Mouse (Mus musculus) hindbrain, embryonic 15.5 days (tissue): ENCODE measurements at regions not wholly inside any gene's neighbourhood (a gene's known extent, or its start where the extent isn't known, plus 50 kb on each side); places are given as distances from the start of the nearest gene placed in this dataset.

Source experiments
- ATAC-seq: fragments of 200-750 bp; cut with Nextera tagmentation; 2 replicates; pipeline ENCODE4 v1.8.0; 2017; ENCODE audit warnings: low read depth, moderate number of reproducible peaks, moderate TSS enrichment; ENCODE audit not compliant: low FRiP score
- H3K27ac ChIP-seq: fragments of 300-500 bp; sonication (generic); replicated peaks from 2 replicates; pipeline ENCODE4 v1.5.1; 2015; ENCODE audit warnings: mild to moderate bottlenecking, inconsistent platforms
- H3K27me3 ChIP-seq: fragments of 300-500 bp; sonication (generic); 2 replicates; pipeline ENCODE4 v1.6.1; 2015; ENCODE audit warnings: control low read depth, inconsistent platforms
- H3K36me3 ChIP-seq: fragments of 300-500 bp; sonication (generic); 2 replicates; pipeline ENCODE4 v1.6.1; 2015; ENCODE audit warnings: control low read depth, inconsistent platforms
- H3K4me1 ChIP-seq: fragments of 300-500 bp; sonication (generic); replicated peaks from 2 replicates; pipeline ENCODE4 v1.6.1; 2015; ENCODE audit warnings: control low read depth, inconsistent platforms
- H3K4me2 ChIP-seq: fragments of 300-500 bp; sonication (generic); 2 replicates; pipeline ENCODE4 v1.6.1; 2015; ENCODE audit warnings: moderate library complexity, mild to moderate bottlenecking, inconsistent platforms
- H3K4me3 ChIP-seq: fragments of 300-500 bp; sonication (generic); 2 replicates; pipeline ENCODE4 v1.5.1; 2015; ENCODE audit warnings: mild to moderate bottlenecking, inconsistent platforms
- H3K9ac ChIP-seq: fragments of 300-500 bp; sonication (generic); 2 replicates; pipeline ENCODE4 v1.6.1; 2015; ENCODE audit warnings: inconsistent platforms
- H3K9me3 ChIP-seq: fragments of 300-500 bp; sonication (generic); 2 replicates; pipeline ENCODE4 v1.6.1; 2016; ENCODE audit warnings: control low read depth, inconsistent platforms
- WGBS: fragments of 180-500 bp; shearing (Covaris S2); methylation state at CpG from one replicate; pipeline ENCODE4 v1.1.7; 2015; 5-methylcytosine and 5-hydroxymethylcytosine counted together

DNA sequence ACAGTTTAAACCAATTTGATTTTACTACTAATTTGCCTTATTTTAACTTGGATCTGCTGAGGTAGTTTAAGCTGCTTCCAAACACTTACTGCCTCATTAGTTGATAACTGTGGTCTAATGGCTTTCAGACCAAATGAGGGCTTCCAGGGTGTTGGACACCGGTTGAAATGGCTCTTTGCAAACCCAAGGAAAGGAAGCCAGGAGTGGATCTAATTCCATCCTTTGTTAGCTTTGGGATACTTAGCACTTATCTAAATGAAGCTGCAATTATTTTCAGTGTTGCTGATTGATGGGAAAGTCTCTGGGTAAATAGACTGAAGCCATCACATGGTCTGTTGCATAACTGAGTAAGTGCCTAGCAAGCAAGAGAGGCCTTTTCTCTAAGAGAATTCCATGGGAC lies 148.4 kb upstream of the Sel1l start:
- Histone ChIP-seq H3K9me3 (no peaks in the 10 kb centered on the region), H3K4me1 (no peaks in the 10 kb centered on the region), H3K36me3 (no peaks in the 10 kb centered on the region), H3K4me2 (no peak overlapping the region), H3K27me3 (no peaks in the 10 kb centered on the region), H3K27ac (no peak overlapping the region), H3K4me3 (no peak overlapping the region), H3K9ac (no peak overlapping the region)
- 69% methylated on average over 1 of the region's 1 CpGs for WGBS
- no peak for ATAC-seq

GRCm38 (mm10) chr12:91995545-91995944 lies 146.6 kb upstream of the Sel1l start:
- no peaks in the 10 kb centered on the region for H3K27me3 ChIP-seq
- H3K27ac ChIP-seq, result no peak overlapping the region
- no peaks in the 10 kb centered on the region for H3K36me3 ChIP-seq
- no peak overlapping the region for H3K4me2 ChIP-seq
- no peak overlapping the region for H3K4me3 ChIP-seq
- H3K9me3 ChIP-seq, result no peaks in the 10 kb centered on the region
- no peak for ATAC-seq
- 78% methylated on average over 2 of the region's 2 CpGs for WGBS
- no peaks in the 10 kb centered on the region for H3K4me1 ChIP-seq
- H3K9ac ChIP-seq, result no peak overlapping the region

DNA sequence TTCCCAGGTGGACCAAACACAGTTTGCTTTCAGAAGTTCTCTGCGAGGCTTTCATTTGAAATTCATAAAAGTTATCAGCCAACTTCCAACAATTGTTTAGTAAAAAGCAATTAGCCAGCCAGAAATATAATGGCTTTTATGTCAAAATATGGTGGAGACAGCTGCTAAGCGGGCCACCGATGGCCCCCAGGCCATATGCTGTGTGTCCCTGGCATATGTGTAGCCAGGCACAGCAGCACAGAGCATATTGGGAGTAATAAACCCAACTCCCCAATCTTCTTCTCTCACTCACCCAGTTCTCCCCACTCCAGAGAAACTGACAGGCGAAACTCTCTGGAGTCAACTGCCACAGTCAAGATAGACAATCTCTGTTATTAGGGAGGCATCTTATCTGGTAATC lies 137.5 kb upstream of the Sel1l start:
- Histone ChIP-seq H3K27me3 (no peaks in the 10 kb centered on the region), H3K9me3 (no peaks in the 10 kb centered on the region), H3K27ac (no peak overlapping the region), H3K4me1 (no peaks in the 10 kb centered on the region), H3K4me2 (no peak overlapping the region), H3K9ac (no peak overlapping the region), H3K36me3 (no peaks in the 10 kb centered on the region), H3K4me3 (no peak overlapping the region)
- ATAC-seq, result no peak
- WGBS, result 73% methylated on average over 4 of the region's 4 CpGs

DNA sequence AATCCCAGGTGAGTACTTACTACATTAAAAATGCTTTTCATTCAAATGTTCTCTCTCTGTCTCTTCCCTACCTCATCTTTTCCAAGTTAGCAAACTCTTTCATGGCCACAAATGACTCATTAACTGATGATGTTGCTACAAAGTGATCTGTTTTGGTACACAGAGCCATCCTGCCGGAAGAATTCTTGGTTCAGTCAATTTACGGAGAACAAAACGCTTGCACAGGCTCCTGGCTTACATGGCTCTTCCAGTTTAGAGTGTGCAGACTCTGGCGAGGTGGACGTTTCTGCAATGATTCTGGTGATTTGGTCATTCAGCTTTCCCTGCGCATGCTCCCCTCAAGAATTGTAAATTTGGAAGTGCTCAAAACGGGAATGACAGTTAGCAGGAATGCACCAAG lies 131.4 kb upstream of the Sel1l start:
- ATAC-seq, result no peak
- H3K4me2 ChIP-seq, result no peak overlapping the region
- no peak overlapping the region for H3K27ac ChIP-seq
- 67% methylated on average over 7 of the region's 7 CpGs for WGBS
- H3K36me3 ChIP-seq, result no peaks in the 10 kb centered on the region
- no peaks in the 10 kb centered on the region for H3K27me3 ChIP-seq
- no peaks in the 10 kb centered on the region for H3K9me3 ChIP-seq
- no peak overlapping the region for H3K4me3 ChIP-seq
- H3K4me1 ChIP-seq, result peaks cover 4% of the 10 kb centered on the region; the same call in 1 of the 2 replicates
- no peak overlapping the region for H3K9ac ChIP-seq

DNA sequence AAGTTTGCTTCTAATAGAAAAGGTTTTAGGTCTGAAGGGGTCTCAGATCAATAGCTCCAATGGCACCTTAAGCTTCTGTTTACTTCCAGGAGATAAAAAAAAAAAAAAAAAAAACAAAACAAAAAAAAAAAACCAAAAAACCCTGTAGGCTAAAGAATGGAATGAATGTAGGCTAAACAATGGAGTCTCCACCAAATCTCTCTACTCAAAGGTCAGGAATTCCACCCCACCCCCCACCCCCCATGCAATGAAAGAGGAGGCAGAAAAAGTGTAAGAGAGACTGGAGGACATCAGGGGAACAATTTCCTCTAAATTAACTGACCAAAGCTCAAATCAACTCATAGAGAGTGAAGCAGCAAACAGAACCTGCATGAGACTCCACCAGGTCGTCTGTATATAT lies 122.1 kb upstream of the Sel1l start:
- no peak for ATAC-seq
- H3K4me1 ChIP-seq, result no peaks in the 10 kb centered on the region
- 72% methylated on average over 1 of the region's 1 CpGs for whole genome bisulfite sequencing
- H3K4me3 ChIP-seq, result no peak overlapping the region
- no peaks in the 10 kb centered on the region for H3K9me3 ChIP-seq
- H3K27ac ChIP-seq, result no peak overlapping the region
- no peak overlapping the region for H3K4me2 ChIP-seq
- no peak overlapping the region for H3K9ac ChIP-seq
- no peaks in the 10 kb centered on the region for H3K27me3 ChIP-seq
- no peaks in the 10 kb centered on the region for H3K36me3 ChIP-seq

DNA sequence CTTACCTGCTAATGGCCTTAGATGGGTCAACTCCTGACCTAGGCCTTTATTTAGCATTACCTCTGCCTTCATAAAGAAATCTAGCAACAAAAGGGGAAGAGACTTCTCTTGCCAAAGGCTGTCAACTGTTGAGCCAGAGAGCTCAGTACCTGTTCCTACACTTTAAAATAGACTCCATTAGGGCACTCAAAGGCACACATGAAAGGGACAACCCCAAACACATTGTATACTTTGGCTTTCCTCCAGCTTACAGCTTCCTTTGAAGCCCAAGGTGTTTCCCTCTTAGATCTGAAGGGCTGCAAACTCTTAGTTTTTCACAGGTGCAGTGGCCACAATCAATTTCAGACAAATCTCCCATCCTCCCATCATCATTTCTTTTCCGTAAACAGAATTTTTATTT lies 117.0 kb upstream of the Sel1l start:
- Histone ChIP-seq H3K4me1 (no peaks in the 10 kb centered on the region), H3K9me3 (no peaks in the 10 kb centered on the region), H3K27ac (no peak overlapping the region), H3K4me3 (no peak overlapping the region), H3K4me2 (no peak overlapping the region), H3K9ac (no peak overlapping the region), H3K36me3 (no peaks in the 10 kb centered on the region), H3K27me3 (no peaks in the 10 kb centered on the region)
- WGBS, result 96% methylated on average over 1 of the region's 1 CpGs
- no peak for ATAC-seq

DNA sequence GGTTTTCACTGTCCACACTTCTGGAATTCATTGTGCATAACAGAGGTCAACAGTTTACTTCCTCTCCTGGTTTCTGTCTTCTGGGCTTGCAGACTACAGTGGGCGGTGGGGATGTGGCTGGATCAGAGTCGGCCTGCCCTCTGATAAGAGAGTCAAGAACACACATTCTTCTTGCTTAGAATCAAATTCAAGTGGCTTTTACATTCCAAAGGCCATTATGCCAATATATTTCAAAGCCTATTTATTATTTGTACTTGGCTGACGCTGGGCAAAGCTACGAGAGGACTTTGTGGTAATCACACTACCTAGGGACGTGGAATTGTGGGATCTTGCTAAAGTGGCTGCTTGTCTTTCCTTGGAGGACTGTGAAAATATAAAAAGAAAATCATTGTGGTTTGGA lies 114.3 kb upstream of the Sel1l start:
- Histone ChIP-seq H3K4me3 (no peak overlapping the region), H3K4me2 (no peak overlapping the region), H3K36me3 (no peaks in the 10 kb centered on the region), H3K27me3 (no peaks in the 10 kb centered on the region), H3K4me1 (no peaks in the 10 kb centered on the region), H3K9ac (no peak overlapping the region), H3K27ac (no peak overlapping the region), H3K9me3 (no peaks in the 10 kb centered on the region)
- ATAC-seq, result no peak
- WGBS, result 80% methylated on average over 5 of the region's 5 CpGs

- ATAC-seq, result no peak
- H3K4me1 ChIP-seq, result no peaks in the 10 kb centered on the region
- H3K4me2 ChIP-seq, result no peak overlapping the region
- no peaks in the 10 kb centered on the region for H3K9me3 ChIP-seq
- H3K36me3 ChIP-seq, result no peaks in the 10 kb centered on the region
- 76% methylated on average over 4 of the region's 4 CpGs for WGBS
- no peak overlapping the region for H3K9ac ChIP-seq
- H3K27ac ChIP-seq, result no peak overlapping the region
- no peaks in the 10 kb centered on the region for H3K27me3 ChIP-seq
- H3K4me3 ChIP-seq, result no peak overlapping the region
These were observed 109.1 kb upstream of the Sel1l start for GRCm38 (mm10) chr12:91958086-91958485.

GRCm38 (mm10) chr12:91956411-91956810 lies 107.5 kb upstream of the Sel1l start:
- H3K36me3 ChIP-seq, result no peaks in the 10 kb centered on the region
- H3K4me1 ChIP-seq, result no peaks in the 10 kb centered on the region
- ATAC-seq, result no peak
- H3K4me2 ChIP-seq, result no peak overlapping the region
- H3K27ac ChIP-seq, result no peak overlapping the region
- no peaks in the 10 kb centered on the region for H3K9me3 ChIP-seq
- H3K9ac ChIP-seq, result no peak overlapping the region
- H3K4me3 ChIP-seq, result no peak overlapping the region
- WGBS, result 87% methylated on average over 3 of the region's 3 CpGs
- H3K27me3 ChIP-seq, result no peaks in the 10 kb centered on the region

DNA sequence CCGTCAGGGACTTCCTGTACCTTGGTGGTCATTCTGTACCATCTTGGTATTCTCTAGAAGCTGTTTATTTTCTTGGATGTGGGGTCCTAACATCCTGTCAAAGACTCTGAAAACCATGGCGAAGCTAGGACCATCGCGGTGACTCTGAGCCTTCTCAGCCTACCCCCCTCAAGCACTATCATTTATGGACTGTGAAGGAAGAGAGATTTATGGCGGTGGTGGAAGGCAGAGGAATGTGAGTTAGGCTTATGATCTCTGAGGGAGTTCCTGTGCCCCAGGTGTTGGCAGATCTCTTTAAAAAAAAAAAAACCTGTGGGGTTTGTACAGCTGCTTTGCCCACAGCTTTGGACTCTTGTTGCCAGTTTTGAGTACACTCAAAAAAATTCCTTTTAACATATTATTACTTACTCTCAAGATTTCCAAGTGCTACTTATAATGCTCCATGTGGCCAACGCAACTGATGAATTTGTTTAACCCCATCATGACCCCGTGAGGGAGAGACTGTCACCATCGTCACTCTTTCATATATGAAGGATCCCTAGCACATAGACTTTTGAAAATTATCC lies 99.7 kb upstream of the Sel1l start:
- ATAC-seq, result no peak
- no peak overlapping the region for H3K9ac ChIP-seq
- no peak overlapping the region for H3K4me2 ChIP-seq
- no peaks in the 10 kb centered on the region for H3K9me3 ChIP-seq
- H3K27me3 ChIP-seq, result no peaks in the 10 kb centered on the region
- 87% methylated on average over 8 of the region's 8 CpGs for WGBS
- H3K4me1 ChIP-seq, result no peaks in the 10 kb centered on the region
- no peaks in the 10 kb centered on the region for H3K36me3 ChIP-seq
- H3K4me3 ChIP-seq, result no peak overlapping the region
- H3K27ac ChIP-seq, result no peak overlapping the region

DNA sequence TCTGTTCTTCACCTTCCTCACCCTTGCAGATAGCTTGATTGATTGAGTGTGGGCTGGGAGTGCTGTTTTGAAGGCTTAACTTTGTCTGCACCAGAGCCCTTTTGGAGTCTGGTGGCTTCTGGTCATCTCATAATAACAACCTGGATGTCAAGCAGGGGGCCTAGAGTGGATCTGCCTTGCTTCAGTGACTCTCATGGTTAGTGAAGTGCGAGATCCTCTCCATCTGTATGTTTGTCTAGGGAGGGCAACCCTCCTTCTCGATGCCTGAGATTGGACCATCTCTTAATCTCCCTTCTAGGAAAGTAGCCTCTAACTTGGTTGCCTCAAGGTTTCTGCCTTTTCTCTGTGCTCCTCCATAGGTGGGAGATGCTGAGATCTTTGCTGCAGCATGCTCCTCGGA lies 99.0 kb upstream of the Sel1l start:
- Histone ChIP-seq H3K27me3 (no peaks in the 10 kb centered on the region), H3K4me1 (no peaks in the 10 kb centered on the region), H3K27ac (no peak overlapping the region), H3K36me3 (no peaks in the 10 kb centered on the region), H3K4me3 (no peak overlapping the region), H3K9me3 (no peaks in the 10 kb centered on the region), H3K4me2 (no peak overlapping the region), H3K9ac (no peak overlapping the region)
- 85% methylated on average over 3 of the region's 3 CpGs for WGBS
- no peak for ATAC-seq

- no peaks in the 10 kb centered on the region for H3K9me3 ChIP-seq
- no peak overlapping the region for H3K4me2 ChIP-seq
- H3K27me3 ChIP-seq, result no peaks in the 10 kb centered on the region
- no peak for ATAC-seq
- H3K4me1 ChIP-seq, result no peaks in the 10 kb centered on the region
- no peak overlapping the region for H3K4me3 ChIP-seq
- WGBS, result 90% methylated on average over 3 of the region's 3 CpGs
- no peak overlapping the region for H3K9ac ChIP-seq
- H3K36me3 ChIP-seq, result no peaks in the 10 kb centered on the region
- no peak overlapping the region for H3K27ac ChIP-seq
These were observed 97.6 kb upstream of the Sel1l start for GRCm38 (mm10) chr12:91946541-91946940.

DNA sequence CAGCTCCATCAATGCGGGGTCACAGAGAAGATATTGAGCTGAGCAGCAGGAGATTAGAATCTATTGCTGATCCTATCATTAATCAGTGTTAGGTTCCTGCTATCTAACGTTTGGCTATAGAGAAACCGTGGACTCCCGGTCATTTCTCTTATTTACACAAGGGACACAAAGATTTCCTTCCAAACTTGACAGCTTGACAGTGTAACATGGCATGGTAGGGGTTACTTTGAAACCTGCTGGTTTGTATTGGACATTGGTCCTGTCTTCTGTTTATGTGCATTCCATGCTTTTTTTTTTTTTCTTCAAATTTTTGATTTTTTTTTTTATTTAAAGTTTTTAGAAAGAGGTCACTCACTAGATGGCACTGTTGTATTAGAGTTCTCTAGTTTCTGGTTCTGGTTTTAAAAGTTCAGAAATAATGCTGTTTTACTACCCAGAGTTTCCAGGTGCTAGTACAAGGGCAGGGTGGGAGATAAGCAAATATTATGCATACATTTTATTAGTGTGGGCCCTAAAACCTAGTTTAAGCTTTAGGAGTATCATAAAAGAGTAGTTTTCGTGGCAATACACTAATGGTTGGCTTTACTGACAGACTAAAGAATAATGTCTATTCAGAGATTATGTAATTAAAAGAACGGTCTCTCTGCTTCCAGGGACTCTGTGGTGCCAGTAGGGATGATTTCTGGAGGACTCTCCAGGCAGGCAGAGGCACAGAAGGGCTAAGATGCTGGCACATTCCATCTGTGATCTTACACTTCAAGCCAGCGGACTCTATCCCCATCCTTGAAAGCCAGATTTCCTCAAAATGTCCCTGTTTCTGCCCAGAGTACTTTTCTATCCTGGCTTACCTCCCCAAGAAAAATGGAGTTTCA lies 83.8 kb upstream of the Sel1l start:
- no peaks in the 10 kb centered on the region for H3K27me3 ChIP-seq
- no peak overlapping the region for H3K4me3 ChIP-seq
- no peak overlapping the region for H3K9ac ChIP-seq
- 49% methylated on average over 7 of the region's 7 CpGs for WGBS
- H3K27ac ChIP-seq, result no peak overlapping the region
- H3K9me3 ChIP-seq, result no peaks in the 10 kb centered on the region
- no peaks in the 10 kb centered on the region for H3K4me1 ChIP-seq
- ATAC-seq, result no peak
- no peaks in the 10 kb centered on the region for H3K36me3 ChIP-seq
- H3K4me2 ChIP-seq, result no peak overlapping the region
